Mouse (Mus musculus): Measurements from ENCODE around the gene Mllt1.

DNA sequence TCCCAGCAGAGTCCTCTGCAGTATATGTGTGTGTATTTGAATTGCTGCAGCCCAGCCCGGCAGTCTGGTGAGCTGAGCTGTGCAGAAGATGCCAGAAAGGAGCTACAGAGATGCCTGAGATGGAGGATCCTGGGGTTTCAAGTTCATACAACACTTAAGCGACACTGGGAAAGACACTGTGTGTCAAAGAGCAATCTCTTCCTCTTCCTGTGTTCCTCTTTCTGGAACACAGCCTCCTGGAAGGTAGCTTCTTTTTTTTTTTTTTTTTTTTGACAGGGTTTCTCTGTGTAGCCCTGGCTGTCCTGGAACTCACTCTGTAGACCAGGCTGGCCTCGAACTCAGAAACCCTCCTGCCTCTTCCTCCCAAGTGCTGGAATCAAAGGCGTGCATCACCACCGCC, 86.4 kb downstream of the Mllt1 start:
- TF ChIP-seq E2F4 (IDR thresholded peaks at IDR 0.05; ENCODE audit: insufficient read depth) (no peak), POLR2A (IDR thresholded peaks at IDR 0.05; ENCODE audit: insufficient read length, low read depth) (no peak), REST (IDR thresholded peaks at IDR 0.05; ENCODE audit: insufficient read depth, insufficient read length) (no peak), TCF12 (IDR thresholded peaks at IDR 0.05; ENCODE audit: insufficient read depth, poor library complexity, severe bottlenecking) (no peak), MYOD1 (IDR thresholded peaks at IDR 0.05; ENCODE audit: control insufficient read depth in 1 of 3, insufficient read length in 2 of 3, low read depth in 2 of 3) (no peak), MAX (IDR thresholded peaks at IDR 0.05; ENCODE audit: low read depth) (no peak), USF1 (IDR thresholded peaks at IDR 0.05; ENCODE audit: low read depth) (no peak), SRF (IDR thresholded peaks at IDR 0.05; ENCODE audit: control insufficient read depth, insufficient read length, low read depth) (no peak)
